Mouse (Mus musculus) C3H10T1/2 (cell line): ENCODE measurements around the gene Olfr360. TPM values are rescaled to one million over a fixed set of nuclear protein-coding genes. Genes with fewer than 3 reads are reported as not detected.

Experiments
- polyA plus RNA-seq, 2 experiments: library from polyadenylated mRNA; unstranded; fragments of >200 nt; fragmentation: generic; extraction: Trizol; gene quantifications; one replicate each; pipeline ENCODE4 v1.2.1; 2012; ENCODE audit warnings: missing spikeins in 2 of 2

The Olfr360 gene
- polyA plus RNA-seq: not detected

DNA sequence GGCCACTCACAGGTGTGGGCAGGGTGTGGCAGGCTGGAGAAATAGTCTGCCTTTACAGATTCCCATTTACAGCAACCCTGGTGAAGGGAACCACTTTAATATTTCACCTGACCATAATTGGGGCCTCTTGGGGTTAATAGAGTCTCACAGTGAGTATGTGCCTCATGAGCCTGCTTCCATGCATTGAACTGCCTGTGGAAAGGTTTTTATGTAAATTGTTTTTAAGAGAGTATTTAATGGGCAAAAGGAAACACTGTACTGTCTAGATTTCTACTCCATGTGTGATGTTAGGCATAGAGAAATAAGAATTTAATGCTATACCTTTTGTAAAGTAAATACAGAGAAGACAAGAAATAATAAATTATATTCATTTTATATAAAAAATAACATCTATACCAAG lies at the start of gene Olfr360:
TSS of gene Olfr360 (plus strand) at position 301 of the 400 bp plus-strand sequence.

DNA sequence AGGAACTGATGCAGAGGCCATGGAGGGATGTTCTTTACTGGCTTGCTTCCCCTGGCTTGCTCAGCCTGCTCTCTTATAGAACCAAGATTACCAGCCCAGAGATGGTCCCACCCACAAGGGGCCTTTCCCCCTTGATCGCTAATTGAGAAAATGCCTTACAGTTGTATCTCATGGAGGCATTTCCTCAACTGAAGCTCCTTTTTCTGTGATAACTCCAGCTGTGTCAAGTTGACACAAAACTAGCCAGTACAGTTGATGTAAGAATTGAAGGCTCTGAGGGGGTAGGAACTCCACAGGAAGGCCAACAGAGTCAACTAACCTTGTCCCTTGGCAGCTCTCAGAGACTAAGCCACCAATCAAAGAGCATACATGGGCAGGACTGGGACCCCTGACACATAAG lies 23.6 kb downstream of the Olfr360 start, which contains the start of gene Olfr361:
TSS of gene Olfr361 (minus strand) at position 101 of the 400 bp plus-strand sequence.

DNA sequence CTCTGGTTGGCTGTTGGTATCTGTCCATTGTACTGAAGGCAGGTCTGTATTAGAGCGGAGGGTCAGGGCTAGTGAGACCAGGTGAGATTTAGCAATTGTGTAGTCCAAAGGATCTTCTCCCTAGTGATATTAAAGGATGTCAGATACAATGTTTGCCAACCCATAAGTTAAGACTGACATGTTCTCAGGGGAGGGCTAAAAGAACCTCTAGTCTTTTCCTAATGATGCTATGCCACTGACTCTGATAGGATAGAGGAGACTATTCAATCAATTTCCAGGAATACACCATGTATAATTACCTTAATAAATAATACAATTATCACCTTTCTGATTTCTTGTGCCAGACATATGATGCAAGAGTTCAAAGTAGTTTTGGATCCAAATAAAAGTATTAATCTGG lies 52.3 kb downstream of the Olfr360 start, which contains the start of gene Olfr362:
TSS of gene Olfr362 (minus strand) at position 101 of the 400 bp plus-strand sequence.

Other genes starting within 250 kb of the Olfr360 start
- not detected for gene Olfr3, start 248.7 kb upstream of the Olfr360 start, polyA plus RNA-seq
- gene Olfr350, start 219.4 kb upstream of the Olfr360 start, polyA plus RNA-seq: not detected
- not detected for gene Olfr351, start 203.1 kb upstream of the Olfr360 start, polyA plus RNA-seq
- gene Olfr352, start 197.3 kb upstream of the Olfr360 start, polyA plus RNA-seq: not detected
- not detected for gene Olfr353, start 172.8 kb upstream of the Olfr360 start, polyA plus RNA-seq
- gene Olfr354, start 160.1 kb upstream of the Olfr360 start, polyA plus RNA-seq: not detected
- gene Olfr355, start 136.8 kb upstream of the Olfr360 start, polyA plus RNA-seq: not detected
- gene Olfr356, start 128.6 kb upstream of the Olfr360 start, polyA plus RNA-seq: not detected
- gene Olfr357, start 71.9 kb upstream of the Olfr360 start, polyA plus RNA-seq: not detected
- not detected for gene Olfr358, start 56.4 kb upstream of the Olfr360 start, polyA plus RNA-seq
- gene Olfr361, start 23.5 kb downstream of the Olfr360 start, polyA plus RNA-seq: not detected
- gene Olfr362, start 52.2 kb downstream of the Olfr360 start, polyA plus RNA-seq: not detected
- not detected for gene Olfr364-ps1, start 73.6 kb downstream of the Olfr360 start, polyA plus RNA-seq
- gene Olfr365, start 122.5 kb downstream of the Olfr360 start, polyA plus RNA-seq: not detected
- gene Olfr366, start 145.8 kb downstream of the Olfr360 start, polyA plus RNA-seq: not detected